Mouse (Mus musculus): ENCODE measurements around the gene Ciao2b.
"Not testable (repeated sequence)": the region's sequence is repeated elsewhere in the genome, so short reads cannot be mapped to it uniquely, and the experiment has no call there.

Gene Ciao2b

GRCm38 (mm10) chr8:104641426-104642323 lies at the start of gene Ciao2b:
TSS of gene Ciao2b (minus strand) at chr8:104641965.
- peak; percentile 85 for DNase-seq (ENCODE audit: low read depth, low spot score)

DNA sequence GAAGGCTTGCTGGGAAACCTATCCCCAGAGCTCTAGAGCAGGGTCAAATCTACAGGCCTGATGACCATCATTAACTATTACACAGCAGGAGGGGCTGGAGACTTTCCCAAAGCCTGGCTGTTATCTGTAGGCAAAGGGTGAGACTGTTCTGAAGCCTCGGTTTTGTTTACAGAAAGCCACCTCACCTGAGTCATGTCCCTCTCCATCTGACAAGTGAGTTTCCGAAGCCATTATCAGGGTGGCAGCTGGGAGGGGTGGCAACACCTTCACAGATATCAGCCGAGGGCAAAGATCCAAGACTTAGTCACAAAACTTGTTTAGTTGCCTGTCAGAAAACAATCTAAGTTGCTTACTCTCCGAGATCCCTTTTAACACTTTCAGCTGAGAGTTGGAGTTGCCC lies 46.7 kb upstream of the Ciao2b start:
- no peak for DNase-seq (ENCODE audit: low read depth, low spot score)

GRCm38 (mm10) chr8:104655614-104656013 lies 13.8 kb upstream of the Ciao2b start:
- no peak for DNase-seq (ENCODE audit: low read depth, low spot score)

GRCm38 (mm10) chr8:104654984-104655383 lies 13.2 kb upstream of the Ciao2b start:
- DNase-seq (ENCODE audit: low read depth, low spot score) = peak; percentile 82

- DNase-seq (ENCODE audit: low read depth, low spot score) = not testable (repeated sequence)
These were observed 2.4 kb upstream of the Ciao2b start for GRCm38 (mm10) chr8:104644187-104644586.

- no peak for DNase-seq (ENCODE audit: low read depth, low spot score)
These were observed 524 bp upstream of the Ciao2b start for GRCm38 (mm10) chr8:104642324-104642654.

DNA sequence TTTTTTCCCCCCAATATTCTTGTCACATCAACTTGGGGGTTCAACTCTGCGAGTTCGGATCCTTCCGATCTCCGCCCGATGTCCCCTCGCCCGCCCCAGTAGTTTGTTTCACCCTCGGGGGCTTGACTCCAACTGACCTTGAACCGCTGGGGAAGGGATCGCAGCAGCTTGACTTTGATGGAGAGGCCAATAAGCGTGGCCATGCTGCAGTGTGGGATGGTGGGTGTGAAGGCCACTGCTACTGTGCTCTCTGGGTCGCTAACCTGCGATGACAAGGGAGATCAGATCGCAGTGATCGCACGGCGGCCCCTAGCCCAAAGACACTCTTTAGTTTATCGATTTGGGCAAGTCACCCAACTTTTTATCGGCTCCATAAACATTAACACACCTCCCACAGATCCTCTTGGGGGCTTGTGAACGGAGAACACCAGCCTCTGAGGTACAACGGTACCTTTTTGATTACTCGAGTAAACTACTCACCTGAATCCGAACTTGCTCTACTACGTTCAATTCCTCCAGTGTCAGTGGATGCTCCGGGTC lies 864 bp downstream of the Ciao2b start:
- no peak for DNase-seq (ENCODE audit: low read depth, low spot score)

DNA sequence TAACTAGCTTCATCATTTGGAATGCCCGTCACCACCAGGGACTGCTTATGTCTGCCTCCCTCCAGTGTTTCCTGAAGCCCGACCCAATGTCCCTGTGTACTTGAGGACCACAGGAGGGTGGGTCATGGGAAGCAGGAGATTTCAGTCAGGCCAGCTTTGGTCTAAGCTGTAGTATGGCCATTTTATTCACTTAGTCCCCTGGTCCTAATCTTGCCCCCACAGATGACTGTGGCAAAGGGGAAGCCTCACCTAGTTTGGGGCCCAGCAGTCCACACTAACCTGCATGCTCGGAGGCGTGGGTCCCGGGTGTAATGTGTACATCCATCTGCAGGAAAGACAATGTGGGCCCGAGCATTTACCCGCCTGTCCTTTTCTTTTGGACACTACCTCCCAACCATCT lies 1.5 kb downstream of the Ciao2b start:
- DNase-seq (ENCODE audit: low read depth, low spot score) = no peak

DNA sequence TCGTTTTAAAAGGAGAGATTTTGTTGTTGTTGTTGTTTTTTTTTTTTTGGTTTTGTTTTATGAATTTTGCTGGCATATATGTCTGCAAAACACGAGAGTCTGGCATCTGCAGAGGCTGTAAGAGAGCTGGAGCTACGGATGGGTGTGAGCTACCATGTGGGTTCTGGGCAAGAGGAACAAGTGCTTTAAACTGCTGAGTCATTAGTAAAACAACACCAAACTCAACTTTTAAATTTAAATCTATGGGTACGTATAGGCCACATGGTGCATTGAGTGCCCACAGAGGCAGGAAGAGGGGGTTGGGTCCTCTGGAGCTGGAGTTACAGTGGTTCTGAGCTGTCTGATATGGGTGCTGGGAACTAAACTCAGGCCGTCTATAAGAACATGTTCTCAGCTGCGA lies 3.8 kb downstream of the Ciao2b start:
- no peak for DNase-seq (ENCODE audit: low read depth, low spot score)

GRCm38 (mm10) chr8:104635004-104635710 lies 6.6 kb downstream of the Ciao2b start:
- DNase-seq (ENCODE audit: low read depth, low spot score) = no peak

DNA sequence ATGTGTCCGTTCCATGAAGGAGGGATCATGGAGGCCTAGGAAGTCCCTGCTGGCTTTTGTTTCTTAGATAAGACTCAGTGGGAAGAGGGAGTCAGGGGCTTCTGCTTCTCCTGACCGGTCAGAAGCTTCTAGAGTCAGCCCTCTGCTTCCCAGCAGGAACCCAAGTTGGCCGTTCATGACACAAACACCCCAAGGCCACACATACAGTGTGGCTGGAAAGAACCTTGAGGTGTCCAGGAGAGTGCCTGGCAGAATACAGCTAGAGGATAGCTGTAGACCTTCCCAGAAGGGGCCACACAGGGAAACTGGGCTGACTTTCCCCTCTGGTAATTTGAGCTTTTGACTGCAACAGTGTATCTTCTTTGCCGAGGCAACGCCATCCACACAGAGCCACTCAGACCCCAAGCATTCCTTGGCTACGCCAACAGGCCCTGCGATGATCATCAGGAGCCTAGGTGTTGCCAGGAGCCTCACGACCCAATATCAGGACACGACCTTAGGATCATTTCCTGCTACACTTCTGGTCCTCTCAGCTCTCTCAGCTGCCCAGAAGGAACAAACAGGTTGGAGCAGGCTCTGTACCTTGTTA lies 8.5 kb downstream of the Ciao2b start:
- DNase-seq (ENCODE audit: low read depth, low spot score) = no peak

DNA sequence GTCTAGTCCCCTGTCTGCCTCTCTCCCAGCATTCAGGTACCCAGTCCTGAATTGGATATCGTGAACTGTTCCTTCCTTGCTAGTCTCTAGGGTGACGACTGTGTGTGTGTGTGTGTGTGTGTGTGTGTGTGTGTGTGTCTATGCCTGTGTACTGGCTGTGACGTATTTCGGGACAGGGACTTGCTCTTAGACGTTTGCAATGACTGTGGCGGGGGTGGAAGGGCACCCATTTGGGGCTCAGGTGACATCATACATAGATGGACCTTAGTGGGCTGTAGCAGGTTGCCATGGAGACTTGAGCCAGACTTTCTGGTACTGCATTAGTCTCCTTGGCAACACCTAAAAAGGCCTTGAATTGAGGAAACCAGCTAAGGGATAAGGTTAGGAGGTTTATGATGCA lies 9.3 kb downstream of the Ciao2b start:
- DNase-seq (ENCODE audit: low read depth, low spot score) = no peak

- no peak for DNase-seq (ENCODE audit: low read depth, low spot score)
These were observed 9.8 kb downstream of the Ciao2b start for GRCm38 (mm10) chr8:104631975-104632374.

DNA sequence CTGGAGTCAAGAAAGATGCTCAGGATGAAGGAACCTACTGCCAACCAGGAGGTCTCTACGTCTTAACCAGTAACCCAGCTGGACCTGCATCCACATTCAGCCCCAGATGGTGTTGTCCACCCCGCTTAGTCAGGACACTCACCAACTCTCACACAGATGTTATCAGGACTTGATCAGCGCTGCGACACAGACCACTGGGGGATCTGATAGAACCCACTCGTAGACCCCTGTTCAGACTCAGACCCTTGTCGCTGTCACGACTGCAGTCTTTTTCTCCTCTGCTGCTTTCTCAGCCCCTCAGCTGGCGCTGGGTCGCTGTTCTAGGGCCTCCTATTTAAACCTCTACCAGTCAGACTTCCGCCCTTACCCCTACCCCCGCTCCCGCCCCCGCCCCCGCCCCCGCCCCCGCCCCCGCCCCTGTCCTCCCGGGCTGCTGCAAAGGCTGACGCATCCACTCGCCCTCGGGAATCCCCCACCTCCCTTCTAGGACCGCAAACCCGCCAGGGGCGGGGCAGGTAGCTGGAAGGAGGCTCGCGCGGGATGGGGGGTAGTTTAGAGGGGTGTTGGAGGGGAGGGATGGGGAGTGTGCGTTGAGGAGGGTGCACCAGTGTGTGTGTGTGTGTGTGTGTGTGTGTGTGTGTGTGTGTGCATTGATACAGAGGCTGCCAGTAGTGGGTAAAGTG lies 10.6 kb downstream of the Ciao2b start, which contains the start of gene Rrad:
TSS of gene Rrad (minus strand) at position 347 of the 683 bp plus-strand sequence.
- DNase-seq (ENCODE audit: low read depth, low spot score) = no peak

DNA sequence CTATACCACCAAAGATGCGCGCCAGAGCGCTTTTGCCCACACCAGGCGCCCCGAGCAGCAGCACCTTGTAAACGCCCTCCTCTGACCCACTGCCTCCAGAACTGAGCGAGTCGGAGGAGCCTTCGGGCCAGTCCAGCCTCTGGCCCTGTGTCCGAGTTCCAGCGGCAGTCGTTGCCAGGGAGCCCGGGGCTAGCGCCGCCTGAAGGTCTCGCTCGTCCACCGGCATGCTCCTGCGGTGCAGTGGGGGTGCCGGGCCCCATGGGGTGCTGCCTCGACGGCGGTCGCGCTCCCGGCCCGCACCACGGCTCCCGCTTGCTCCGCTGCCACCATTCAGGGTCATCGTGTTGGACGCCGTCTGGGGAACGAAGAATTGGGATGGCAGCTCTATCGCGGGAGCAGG lies 11.2 kb downstream of the Ciao2b start:
- no peak for DNase-seq (ENCODE audit: low read depth, low spot score)

DNA sequence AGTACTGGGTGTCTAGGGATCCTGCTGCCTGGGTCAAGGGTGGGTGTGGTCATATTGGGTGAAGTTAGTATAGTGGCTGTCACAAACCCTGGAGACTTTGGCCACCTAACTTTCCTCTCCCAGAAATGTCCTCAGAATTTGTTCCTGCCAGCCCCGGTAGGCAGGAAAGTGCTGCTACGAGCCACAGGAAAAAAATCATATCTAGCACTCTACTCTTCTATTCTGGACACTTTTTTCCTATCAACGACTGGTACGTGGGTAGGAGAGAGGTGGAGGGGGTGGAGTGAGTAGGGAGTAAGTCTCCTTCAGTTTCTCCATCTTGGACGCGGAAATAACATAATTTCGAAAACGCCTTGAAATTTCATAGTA lies 11.7 kb downstream of the Ciao2b start:
- DNase-seq (ENCODE audit: low read depth, low spot score) = no peak

DNA sequence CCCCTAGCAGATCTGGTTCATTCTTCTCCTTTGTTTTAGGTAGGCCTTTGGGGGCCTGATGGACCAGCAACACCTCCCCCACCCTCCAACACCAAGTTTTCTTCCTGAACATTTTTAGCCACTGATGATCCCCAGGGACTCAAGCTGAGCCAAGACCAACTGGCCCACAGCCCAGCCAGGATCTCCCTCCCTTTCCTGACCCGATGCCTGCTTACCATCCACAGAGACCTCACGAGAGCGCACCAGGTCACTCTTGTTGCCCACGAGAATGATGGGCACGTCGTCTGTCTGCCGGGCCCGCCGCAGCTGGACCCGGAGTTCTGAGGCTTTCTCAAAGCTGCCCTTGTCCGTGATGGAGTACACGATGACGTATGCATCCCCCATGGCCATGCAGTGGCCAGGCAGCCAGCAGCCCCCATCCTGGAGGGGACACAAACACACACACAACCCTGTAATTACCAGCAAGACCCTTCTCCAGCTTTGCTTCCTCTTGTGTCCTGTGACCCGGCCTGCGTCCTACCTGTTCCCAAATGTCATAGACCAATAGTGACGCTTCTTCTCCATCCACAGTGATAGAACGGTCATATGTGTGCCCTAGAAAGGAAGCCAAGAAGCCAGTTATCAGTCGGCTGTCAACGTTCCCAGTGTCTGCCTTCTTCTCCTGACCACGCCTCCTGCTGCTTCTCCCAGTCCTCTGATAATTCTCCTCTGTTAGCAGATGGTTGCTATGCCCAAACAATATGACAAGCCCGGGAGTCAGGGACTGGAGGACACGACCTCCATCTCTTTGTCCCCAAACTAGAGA lies 12.3 kb downstream of the Ciao2b start:
- DNase-seq (ENCODE audit: low read depth, low spot score) = no peak

GRCm38 (mm10) chr8:104628402-104628801 lies 13.4 kb downstream of the Ciao2b start:
- DNase-seq (ENCODE audit: low read depth, low spot score) = no peak

DNA sequence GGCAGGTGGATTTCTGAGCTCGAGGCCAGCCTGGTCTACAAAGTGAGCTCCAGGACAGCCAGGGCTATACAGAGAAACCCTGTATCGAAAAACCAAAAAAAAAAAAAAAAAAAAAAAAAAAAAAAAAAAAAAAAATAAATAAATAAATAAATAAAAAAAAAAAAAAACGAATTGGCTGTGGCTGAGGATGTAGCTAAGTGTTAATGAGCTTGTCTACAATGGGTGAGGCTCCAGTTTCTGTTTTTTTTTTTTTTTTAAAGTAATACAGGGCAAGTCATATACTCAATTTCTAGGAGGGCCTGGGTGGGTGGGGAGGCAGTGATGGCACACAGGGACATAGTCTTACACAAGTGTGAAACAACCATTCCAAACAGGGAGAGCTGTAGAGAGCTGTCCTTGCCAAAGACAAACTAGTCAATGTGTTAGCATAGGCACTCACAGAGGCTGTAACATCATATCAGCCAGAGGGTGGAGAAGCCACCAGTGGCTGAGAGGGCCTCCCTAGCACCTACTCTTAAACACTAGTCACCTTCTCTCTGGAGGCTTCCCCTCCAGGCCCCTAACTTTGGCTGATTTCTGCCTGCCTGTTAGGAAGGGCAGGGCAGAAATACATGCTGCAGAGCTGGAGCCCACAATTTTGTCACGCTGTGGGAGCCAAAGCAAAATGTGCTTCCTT lies 14.6 kb downstream of the Ciao2b start:
- no peak for DNase-seq (ENCODE audit: low read depth, low spot score)

- DNase-seq (ENCODE audit: low read depth, low spot score) = no peak
These were observed 17.6 kb downstream of the Ciao2b start, which contains the start of gene Cdh16 for GRCm38 (mm10) chr8:104624161-104624560. TSS of gene Cdh16 (minus strand) at chr8:104624396.

Data from WW6 (cell line).